Mouse (Mus musculus) frontal cortex, postnatal 10 days (tissue): ENCODE measurements at regions not wholly inside any gene's neighbourhood (a gene's known extent, or its start where the extent isn't known, plus 50 kb on each side); places are given as distances from the start of the nearest gene placed in this dataset.

Source experiments
- DNase-seq, 2 experiments: peaks; one replicate each; pipeline ENCODE4 v3.0.0; 2022; ENCODE audit warnings: low spot score in 2 of 2, mixed read lengths in 1 of 2

- DNase-seq: peak in 1 of 2 experiments; percentile 8
Observed at GRCm38 (mm10) chr7:54458386-54458785, 376.9 kb upstream of the Luzp2 start.

DNA sequence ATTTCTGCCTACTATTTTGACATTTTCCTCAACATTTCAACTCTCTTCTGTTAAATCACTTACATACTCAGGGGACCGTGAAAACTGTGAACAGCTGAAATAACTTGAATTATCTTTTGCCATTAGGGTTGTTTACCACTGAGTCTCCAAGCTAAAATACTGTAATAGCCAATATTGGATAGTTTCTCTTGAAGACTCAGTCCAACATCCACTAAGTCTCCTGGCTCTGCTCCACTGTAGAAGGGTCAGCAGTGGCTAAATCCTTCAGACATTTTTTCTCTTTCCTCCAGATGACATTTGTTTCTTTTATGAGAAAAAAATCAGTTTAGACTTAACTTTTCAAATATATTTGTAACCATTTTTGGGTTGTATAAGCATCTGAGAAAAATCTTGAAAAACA is 344.0 kb upstream of the Luzp2 start:
- no peak for DNase-seq

- DNase-seq: no peak
Observed at GRCm38 (mm10) chr7:54505235-54505634, 330.1 kb upstream of the Luzp2 start.

GRCm38 (mm10) chr7:54507006-54507405 is 328.3 kb upstream of the Luzp2 start:
- DNase-seq: no peak

DNA sequence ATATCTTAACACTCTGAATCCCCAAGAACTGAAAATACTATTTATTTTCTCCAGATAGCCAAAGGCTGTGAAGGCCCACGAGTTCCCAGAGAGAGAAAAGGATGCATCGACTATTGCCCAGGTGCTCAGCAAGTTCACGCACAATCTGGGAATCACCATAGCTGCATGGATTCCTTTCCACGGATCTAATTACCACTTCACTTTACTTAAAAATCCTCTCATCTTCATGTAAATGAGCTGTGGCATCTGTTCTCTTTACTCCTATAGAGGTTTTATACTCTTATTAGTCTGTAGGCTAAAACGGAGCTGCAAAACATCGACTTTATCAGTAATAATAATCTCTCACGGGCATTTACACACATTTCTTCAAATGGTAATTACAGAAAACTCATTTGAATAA is 299.6 kb upstream of the Luzp2 start:
- no peak for DNase-seq

- DNase-seq: no peak
Observed at GRCm38 (mm10) chr7:54557436-54557835, 277.9 kb upstream of the Luzp2 start.

DNA sequence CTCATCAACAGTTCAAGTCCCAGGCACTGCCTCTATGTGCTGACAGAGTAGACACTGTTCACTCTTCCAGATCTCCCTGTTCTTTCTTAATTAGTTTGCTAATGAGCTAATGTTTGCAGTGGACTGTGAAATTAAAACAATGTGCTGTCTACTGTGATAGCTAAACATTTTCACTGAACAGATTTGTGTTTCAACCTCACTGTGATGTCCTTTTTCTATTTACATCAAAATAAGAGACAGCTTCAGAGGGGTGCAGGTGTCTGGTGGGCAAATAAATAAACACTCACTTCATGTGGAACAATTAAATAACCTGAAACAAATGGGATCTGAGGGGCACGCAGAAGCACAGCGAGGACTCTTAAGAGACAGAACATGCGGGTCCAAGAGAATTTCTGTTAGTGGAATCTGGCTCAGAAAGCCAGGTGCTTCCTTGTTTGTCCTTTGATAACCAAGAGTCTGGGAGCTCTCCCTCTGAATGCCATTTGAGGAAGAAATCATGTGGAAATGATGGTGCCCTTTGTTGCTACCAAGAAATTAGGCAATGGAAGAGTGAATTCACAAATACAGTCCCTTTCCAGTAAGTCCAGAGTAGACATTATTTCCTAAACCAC is 269.6 kb upstream of the Luzp2 start:
- no peak for DNase-seq

GRCm38 (mm10) chr7:54599776-54600175 is 235.5 kb upstream of the Luzp2 start:
- no peak for DNase-seq

- DNase-seq: no peak
Observed at GRCm38 (mm10) chr7:54622436-54622835, 212.9 kb upstream of the Luzp2 start.

DNA sequence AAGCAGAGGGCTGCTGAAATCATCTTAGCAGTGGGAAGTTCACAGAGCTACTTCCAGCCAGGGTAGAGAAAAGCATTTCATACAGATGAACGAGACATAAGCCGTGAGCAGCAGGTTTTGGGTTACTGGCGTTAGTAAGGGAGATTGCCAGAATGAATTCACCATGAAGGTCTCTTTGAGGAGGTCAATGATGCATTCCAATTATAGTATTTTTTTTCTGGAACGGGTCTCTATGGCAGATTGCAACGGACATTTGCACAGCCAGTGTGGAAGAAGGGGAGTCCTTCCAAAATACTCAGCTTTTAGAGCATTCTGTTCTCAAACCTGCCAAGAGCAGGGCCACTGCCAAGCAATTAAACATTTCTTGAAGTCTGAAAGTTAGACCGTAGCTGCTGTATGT is 201.4 kb upstream of the Luzp2 start:
- peak; percentile 3 to 9 for DNase-seq

GRCm38 (mm10) chr7:54634348-54635035 is 200.8 kb upstream of the Luzp2 start:
- DNase-seq: peak in 1 of 2 experiments; percentile 5

GRCm38 (mm10) chr7:54645314-54645713 is 190.0 kb upstream of the Luzp2 start:
- DNase-seq: no peak

GRCm38 (mm10) chr7:54649025-54649424 is 186.3 kb upstream of the Luzp2 start:
- DNase-seq: no peak
